Mouse (Mus musculus) Patski (cell line): Measurements from ENCODE around the gene Myh14. TPM values are rescaled to one million over a fixed set of nuclear protein-coding genes. Genes with fewer than 3 reads are reported as not detected.

Source experiments
- ATAC-seq: fragments of 100-300 bp; one replicate; pipeline ENCODE4 v1.8.0; 2021
- CTCF ChIA-PET: fragments of 350-600 bp; sonication (Branson Sonifier 250); formaldehyde crosslinking; loops from one replicate; lab custom pipeline; 2022; ENCODE audit warnings: inconsistent platforms; lab: Charles Lee
- POLR2A ChIA-PET: fragments of 350-600 bp; sonication (Branson Sonifier 250); formaldehyde crosslinking; loops from one replicate; lab custom pipeline; 2022; ENCODE audit warnings: antibody characterized with exemption, inconsistent platforms; lab: Charles Lee
- DNase-seq: peaks from one replicate; pipeline ENCODE4 v3.0.0-alpha.2; 2011; ENCODE audit warnings: low read depth, low spot score
- H3K27me3 ChIP-seq: fragments of 371-371 bp; one replicate; pipeline ENCODE4 v1.5.1; 2021
- CTCF ChIP-seq: fragments of 100-300 bp; IDR thresholded peaks from one replicate; pipeline ENCODE4 v1.5.1; 2021
- in situ Hi-C: fragments of 300-500 bp; cut with MboI; formaldehyde crosslinking; loops from 3 replicates; pipeline ENCODE4 v1.11.1; 2018; ENCODE audit warnings: low pct_unique_long_range_greater_than_20kb, mixed read lengths
- polyA plus RNA-seq: library from polyadenylated mRNA; unstranded; gene quantifications from one replicate; pipeline ENCODE4 v1.2.3, GENCODE M21; 2021

Gene Myh14
- polyA plus RNA-seq, 1 experiment from 2014 or later: 0.31 TPM

- POLR2A ChIA-PET: no interaction called here
- no peak for TF ChIP-seq CTCF
- CTCF ChIA-PET: no interaction called here
- ATAC-seq (no peak), DNase-seq (no peak)
- in situ Hi-C loops: loop anchor here (5.0 kb wide), 2 partner anchors 64 to 119 kb away; partner anchors contain the start of gene Mybpc2
- peaks cover 4% of the 10 kb centered on the region for H3K27me3 ChIP-seq
Observed at GRCm38 (mm10) chr7:44640843-44641605, 29.6 kb downstream of the Myh14 start.

- DNase-seq (no peak), ATAC-seq (no peak)
- ChIA-PET POLR2A (no interaction called here), CTCF (no interaction called here)
- peaks cover 8% of the 10 kb centered on the region for H3K27me3 ChIP-seq
- in situ Hi-C loops: no loop called here
- no peak for TF ChIP-seq CTCF
Observed at GRCm38 (mm10) chr7:44638663-44639062, 32.0 kb downstream of the Myh14 start.

- DNase-seq (no peak), ATAC-seq (no peak)
- peaks cover 8% of the 10 kb centered on the region for H3K27me3 ChIP-seq
Observed at GRCm38 (mm10) chr7:44636684-44637083, 34.0 kb downstream of the Myh14 start.

GRCm38 (mm10) chr7:44633407-44633806 lies 37.2 kb downstream of the Myh14 start:
- DNase-seq (no peak), ATAC-seq (no peak)
- in situ Hi-C loops: no loop called here
- ChIA-PET POLR2A (no interaction called here), CTCF (no interaction called here)
- H3K27me3 ChIP-seq: peaks cover 11% of the 10 kb centered on the region
- no peak for TF ChIP-seq CTCF

More at GRCm38 (mm10) chr7:44636684-44637083, 34.0 kb downstream of the Myh14 start:
- no peak for TF ChIP-seq CTCF
- CTCF ChIA-PET: no interaction called here
- POLR2A ChIA-PET: no interaction called here
- in situ Hi-C loops: no loop called here

GRCm38 (mm10) chr7:44632676-44633075 lies 38.0 kb downstream of the Myh14 start:
- no peak for ATAC-seq
- POLR2A ChIA-PET: no interaction called here
- in situ Hi-C loops: no loop called here
- no peak for TF ChIP-seq CTCF
- DNase-seq: no peak
- CTCF ChIA-PET: no interaction called here
- H3K27me3 ChIP-seq: peaks cover 11% of the 10 kb centered on the region

GRCm38 (mm10) chr7:44630437-44630836 lies 40.2 kb downstream of the Myh14 start:
- ATAC-seq: no peak
- POLR2A ChIA-PET: no interaction called here

GRCm38 (mm10) chr7:44628402-44629034 lies 42.1 kb downstream of the Myh14 start:
- DNase-seq (no peak), ATAC-seq (no peak)
- TF ChIP-seq CTCF: no peak
- H3K27me3 ChIP-seq: peaks cover 3% of the 10 kb centered on the region
- CTCF ChIA-PET: no interaction called here
- POLR2A ChIA-PET: no interaction called here
- in situ Hi-C loops: no loop called here

More at GRCm38 (mm10) chr7:44630437-44630836, 40.2 kb downstream of the Myh14 start:
- no peak for DNase-seq
- in situ Hi-C loops: no loop called here
- CTCF ChIA-PET: no interaction called here
- no peak for TF ChIP-seq CTCF
- H3K27me3 ChIP-seq: peaks cover 7% of the 10 kb centered on the region

GRCm38 (mm10) chr7:44626966-44627365 lies 43.7 kb downstream of the Myh14 start:
- ChIA-PET CTCF (no interaction called here), POLR2A (no interaction called here)
- in situ Hi-C loops: no loop called here
- no peak for TF ChIP-seq CTCF
- H3K27me3 ChIP-seq: peaks cover 3% of the 10 kb centered on the region
- DNase-seq (no peak), ATAC-seq (no peak)

GRCm38 (mm10) chr7:44626068-44626385 lies 44.6 kb downstream of the Myh14 start:
- DNase-seq (no peak), ATAC-seq (no peak)
- H3K27me3 ChIP-seq: peaks cover 3% of the 10 kb centered on the region
- ChIA-PET CTCF (no interaction called here), POLR2A (no interaction called here)
- in situ Hi-C loops: no loop called here
- TF ChIP-seq CTCF: no peak

- H3K27me3 ChIP-seq: peaks cover 3% of the 10 kb centered on the region
- no peak for TF ChIP-seq CTCF
- ATAC-seq (no peak), DNase-seq (no peak)
- ChIA-PET POLR2A (no interaction called here), CTCF (no interaction called here)
- in situ Hi-C loops: no loop called here
Observed at GRCm38 (mm10) chr7:44625241-44626067, 45.2 kb downstream of the Myh14 start.
